In genomic region chr3:52837527-52837926, GRCm38 (mm10) we compare ENCODE assay signal across 18 mouse cellular contexts.
DNase-seq lines count a peak whose midpoint lies in the region; ATAC-seq and TF ChIP-seq lines count a peak whose summit lies in the region.
"Had no signal": no experiment of that assay in that cellular context is flagged by ENCODE, and none has a peak within 500 bp of the region (broad histone marks: within the 10 kb centered on the region; RNA-seq: fewer than 3 reads in every experiment).

No protein-coding gene starts in this region.

- no peak for TF ChIP-seq POLR2A in brain, embryonic 14.5 days (IDR thresholded peaks at IDR 0.05; ENCODE audit: borderline replicate concordance, extremely low read depth, insufficient read depth, insufficient read length, poor library complexity, severe bottlenecking)

- 31% methylated on average over 4 of the region's 4 CpGs for WGBS in forebrain, embryonic 15.5 days
- whole genome bisulfite sequencing in forebrain, embryonic 13.5 days = 27% methylated on average over 4 of the region's 4 CpGs

- H3K9me3 ChIP-seq in forebrain, embryonic 15.5 days = no peaks in the 10 kb centered on the region
- H3K9me3 ChIP-seq in forebrain, embryonic 13.5 days (replicated peaks) = no peaks in the 10 kb centered on the region
- H3K9me3 ChIP-seq: embryonic facial prominence, embryonic 12.5 days; heart, embryonic 12.5 days; intestine, embryonic 15.5 days; kidney, embryonic 15.5 days; limb, embryonic 15.5 days; neural tube, embryonic 13.5 days had no signal

- no peak overlapping the region for H3K4me3 ChIP-seq in forebrain, embryonic 15.5 days
- H3K4me3 ChIP-seq in forebrain, embryonic 13.5 days = no peak overlapping the region
- H3K4me3 ChIP-seq: embryonic facial prominence, embryonic 12.5 days; heart, embryonic 12.5 days; intestine, embryonic 15.5 days; kidney, embryonic 15.5 days; limb, embryonic 15.5 days; neural tube, embryonic 13.5 days had no signal

- no peak overlapping the region for H3K4me2 ChIP-seq in forebrain, embryonic 15.5 days (replicated peaks)
- H3K4me2 ChIP-seq in forebrain, embryonic 13.5 days = no peak overlapping the region
- H3K4me2 ChIP-seq: embryonic facial prominence, embryonic 12.5 days; heart, embryonic 12.5 days; intestine, embryonic 15.5 days; kidney, embryonic 15.5 days; limb, embryonic 15.5 days; neural tube, embryonic 13.5 days had no signal

- no peaks in the 10 kb centered on the region for H3K27me3 ChIP-seq in forebrain, embryonic 15.5 days
- H3K27me3 ChIP-seq in forebrain, embryonic 13.5 days = no peaks in the 10 kb centered on the region
- H3K27me3 ChIP-seq: embryonic facial prominence, embryonic 12.5 days; heart, embryonic 12.5 days; intestine, embryonic 15.5 days; kidney, embryonic 15.5 days; limb, embryonic 15.5 days; neural tube, embryonic 13.5 days; Patski had no signal

- peak overlapping the region; percentile 56; the same call in 1 of the 2 replicates for H3K27ac ChIP-seq in forebrain, embryonic 15.5 days (replicated peaks)
- H3K27ac ChIP-seq in forebrain, embryonic 13.5 days = no peak overlapping the region
- H3K27ac ChIP-seq: embryonic facial prominence, embryonic 12.5 days; intestine, embryonic 15.5 days; kidney, embryonic 15.5 days; limb, embryonic 15.5 days; neural tube, embryonic 13.5 days had no signal

- DNase-seq in left cerebral cortex, adult 11 months (ENCODE audit: low spot score) = peak; percentile 16
- DNase-seq in left cerebral cortex, adult 8-10 months (ENCODE audit: low spot score in 2 of 2) = no peak
- peak; percentile 37 for DNase-seq in CD4-positive helper T cell, adult 2 months (ENCODE audit: low read depth, low spot score)
- DNase-seq in brain, embryonic 14.5 days (ENCODE audit: low read depth) = peak; percentile 48
- DNase-seq in adrenal gland, postnatal 14 days = no peak
- no peak for DNase-seq in spleen, postnatal 36 days (ENCODE audit: low spot score in 2 of 2)
- DNase-seq: cerebellum, adult 11 months; lung, postnatal 10 days; thymus, adult 2 months had no signal

- no peak for ATAC-seq in forebrain, embryonic 15.5 days (replicated peaks)
- ATAC-seq in forebrain, embryonic 13.5 days = no peak
- ATAC-seq: intestine, embryonic 15.5 days; Patski had no signal

- peaks cover 8% of the 10 kb centered on the region for H3K4me1 ChIP-seq in forebrain, embryonic 15.5 days
- H3K4me1 ChIP-seq in forebrain, embryonic 13.5 days = no peaks in the 10 kb centered on the region
- H3K4me1 ChIP-seq: embryonic facial prominence, embryonic 12.5 days had no signal

- no peak overlapping the region for H3K9ac ChIP-seq in forebrain, embryonic 15.5 days (replicated peaks)
- H3K9ac ChIP-seq in forebrain, embryonic 13.5 days = no peak overlapping the region
- H3K9ac ChIP-seq: embryonic facial prominence, embryonic 12.5 days; heart, embryonic 12.5 days; intestine, embryonic 15.5 days; kidney, embryonic 15.5 days; limb, embryonic 15.5 days; neural tube, embryonic 13.5 days had no signal

- no peaks in the 10 kb centered on the region for H3K36me3 ChIP-seq in forebrain, embryonic 15.5 days
- no peaks in the 10 kb centered on the region for H3K36me3 ChIP-seq in forebrain, embryonic 13.5 days (ENCODE audit: poor library complexity, severe bottlenecking)
- H3K36me3 ChIP-seq: embryonic facial prominence, embryonic 12.5 days; heart, embryonic 12.5 days; intestine, embryonic 15.5 days; kidney, embryonic 15.5 days; limb, embryonic 15.5 days; neural tube, embryonic 13.5 days had no signal

- no peak for TF ChIP-seq CTCF in brain, embryonic 14.5 days (IDR thresholded peaks at IDR 0.05; ENCODE audit: borderline replicate concordance, extremely low read depth, insufficient read depth, insufficient read length)

Comparison
In these comparisons a context has a peak if more than half of its experiments do, and no peak if none do; other contexts are left out.
1. DNase-seq: peak in left cerebral cortex, adult 11 months (single experiment), CD4-positive helper T cell, adult 2 months (single experiment) and brain, embryonic 14.5 days (single experiment); none in left cerebral cortex, adult 8-10 months (0 of 2), adrenal gland, postnatal 14 days (single experiment) and spleen, postnatal 36 days (0 of 2).